Mouse (Mus musculus) small intestine, adult 2 months (tissue): ENCODE results near the gene Degs2. TPM values are rescaled to one million over a fixed set of nuclear protein-coding genes. Genes with fewer than 3 reads are reported as not detected.

Source experiments
- H3K27ac ChIP-seq: fragments of 200-500 bp; 2 replicates; pipeline ENCODE4 v1.5.1; 2012; ENCODE audit warnings: low read depth, low read length, control low read depth, inconsistent platforms; ENCODE audit not compliant: insufficient read depth
- H3K27me3 ChIP-seq: fragments of 200-500 bp; 2 replicates; pipeline ENCODE4 v1.6.1; 2012; ENCODE audit warnings: mild to moderate bottlenecking, moderate library complexity, low read length, inconsistent platforms; ENCODE audit not compliant: control insufficient read depth, insufficient read depth
- H3K36me3 ChIP-seq: fragments of 200-500 bp; 2 replicates; pipeline ENCODE4 v1.6.1; 2012; ENCODE audit warnings: mild to moderate bottlenecking, low read length, control low read depth, inconsistent platforms; ENCODE audit not compliant: control insufficient read depth, insufficient read depth
- H3K4me1 ChIP-seq: fragments of 200-500 bp; 2 replicates; pipeline ENCODE4 v1.6.1; 2012; ENCODE audit warnings: low read length, inconsistent platforms, mixed read lengths; ENCODE audit not compliant: control insufficient read depth, insufficient read depth, insufficient read length
- H3K4me3 ChIP-seq: fragments of 200-500 bp; 2 replicates; pipeline ENCODE4 v1.5.1; 2012; ENCODE audit warnings: low read depth, mild to moderate bottlenecking, control low read depth, inconsistent platforms, low read length, moderate library complexity
- CTCF ChIP-seq: fragments of 200-500 bp; IDR thresholded peaks from 2 replicates; pipeline ENCODE4 v1.5.1; 2012; ENCODE audit warnings: low read depth, mild to moderate bottlenecking, control low read depth, inconsistent platforms, low read length, moderate library complexity, mixed read lengths; ENCODE audit not compliant: insufficient replicate concordance, insufficient read length; ENCODE audit errors: extremely low read depth
- POLR2A ChIP-seq: fragments of 200-500 bp; IDR thresholded peaks from 2 replicates; pipeline ENCODE4 v1.6.1; 2012; ENCODE audit warnings: low read depth, mild to moderate bottlenecking, control low read depth, inconsistent platforms, low read length, moderate library complexity
- WGBS: fragments of 180-500 bp; shearing (Covaris S2); methylation state at CpG from one replicate; pipeline ENCODE4 v1.1.7; 2018; 5-methylcytosine and 5-hydroxymethylcytosine counted together
- polyA plus RNA-seq: library from polyadenylated mRNA; depleted of rRNA; stranded (reverse); fragments of >200 nt; gene quantifications from 2 replicates; pipeline ENCODE4 v1.2.3, GENCODE M21; 2012

Gene Degs2
- polyA plus RNA-seq, 1 experiment = 406 TPM

GRCm38 (mm10) chr12:108700037-108700436, 2.1 kb downstream of the Degs2 start:
- no peaks in the 10 kb centered on the region for H3K27me3 ChIP-seq
- peak overlapping the region; percentile 75 for H3K4me3 ChIP-seq
- WGBS = 24% methylated on average over 5 of the region's 5 CpGs
- H3K27ac ChIP-seq = peak overlapping the region; percentile 99
- H3K36me3 ChIP-seq = peaks cover 5% of the 10 kb centered on the region
- no peak for TF ChIP-seq CTCF
- TF ChIP-seq POLR2A = no peak
- peaks cover 31% of the 10 kb centered on the region for H3K4me1 ChIP-seq

DNA sequence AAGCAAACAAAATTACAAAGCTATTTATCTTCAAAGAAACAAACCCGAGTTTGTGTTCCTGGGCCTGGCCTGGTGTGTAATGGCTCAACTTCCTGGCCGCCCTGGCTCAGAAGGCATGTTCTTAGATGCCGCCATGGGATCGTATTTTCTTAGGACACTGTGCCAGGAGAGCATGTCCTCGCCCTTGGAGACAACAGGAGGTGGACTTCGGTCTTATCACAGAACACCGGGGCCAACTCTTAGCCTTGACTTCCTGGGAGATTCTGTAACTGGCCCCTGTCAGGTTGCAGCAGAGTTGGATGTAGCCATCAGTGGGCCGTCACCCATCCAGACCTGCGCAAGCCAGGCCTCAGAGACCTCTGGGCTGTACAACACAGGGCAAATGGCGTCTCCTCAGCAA, 2.5 kb downstream of the Degs2 start:
- Histone ChIP-seq H3K4me3 (peak overlapping the region; percentile 75), H3K27me3 (no peaks in the 10 kb centered on the region), H3K4me1 (peaks cover 34% of the 10 kb centered on the region), H3K36me3 (peaks cover 5% of the 10 kb centered on the region), H3K27ac (peak overlapping the region; percentile 99)
- 26% methylated on average over 10 of the region's 10 CpGs for WGBS
- no peak for TF ChIP-seq CTCF
- peak; percentile 27; the same call in 1 of the 2 replicates for TF ChIP-seq POLR2A

DNA sequence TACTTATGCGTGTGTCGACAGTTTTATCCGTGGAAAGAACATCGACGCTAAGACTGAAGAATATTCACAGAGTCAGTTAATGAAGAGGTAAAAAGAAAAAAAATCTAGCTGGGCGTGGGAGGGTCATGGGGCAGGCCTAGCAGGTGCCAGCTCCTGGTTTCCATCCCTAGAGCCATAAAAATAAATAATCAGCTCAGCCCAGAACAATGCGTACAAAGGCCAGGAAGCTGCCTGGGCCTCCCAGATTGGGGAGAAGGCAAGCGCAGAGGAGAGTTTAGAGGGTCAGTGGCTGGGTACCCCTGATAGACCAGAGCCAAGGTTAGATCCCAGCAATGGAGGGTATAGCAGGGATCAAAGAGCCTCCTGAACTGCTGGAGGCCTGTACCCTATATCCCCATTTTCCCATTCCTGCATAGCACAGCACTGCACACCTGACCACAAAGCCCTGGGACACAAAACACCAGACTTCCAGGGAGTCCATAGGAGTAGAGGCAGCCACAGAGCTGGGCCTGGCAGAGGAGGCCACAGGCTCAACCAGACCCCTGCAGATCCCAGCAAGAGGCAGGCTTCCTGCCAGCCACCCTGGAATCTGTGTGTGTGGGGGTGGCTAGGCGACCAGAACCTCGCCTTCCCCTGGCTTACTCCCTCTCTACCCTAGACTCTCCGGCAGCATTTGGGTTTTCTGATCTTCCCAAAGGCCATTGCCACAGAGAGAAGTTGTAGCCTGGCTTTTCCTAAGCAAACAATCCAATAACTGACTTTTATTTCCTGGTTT, 3.2 kb downstream of the Degs2 start:
- H3K27ac ChIP-seq = peak overlapping the region; percentile 99
- no peaks in the 10 kb centered on the region for H3K27me3 ChIP-seq
- peaks cover 5% of the 10 kb centered on the region for H3K36me3 ChIP-seq
- peak overlapping the region; percentile 51 for H3K4me3 ChIP-seq
- 29% methylated on average over 11 of the region's 11 CpGs for WGBS
- peaks cover 37% of the 10 kb centered on the region for H3K4me1 ChIP-seq
- TF ChIP-seq POLR2A = peak; percentile 39; the same call in 1 of the 2 replicates
- TF ChIP-seq CTCF = no peak

DNA sequence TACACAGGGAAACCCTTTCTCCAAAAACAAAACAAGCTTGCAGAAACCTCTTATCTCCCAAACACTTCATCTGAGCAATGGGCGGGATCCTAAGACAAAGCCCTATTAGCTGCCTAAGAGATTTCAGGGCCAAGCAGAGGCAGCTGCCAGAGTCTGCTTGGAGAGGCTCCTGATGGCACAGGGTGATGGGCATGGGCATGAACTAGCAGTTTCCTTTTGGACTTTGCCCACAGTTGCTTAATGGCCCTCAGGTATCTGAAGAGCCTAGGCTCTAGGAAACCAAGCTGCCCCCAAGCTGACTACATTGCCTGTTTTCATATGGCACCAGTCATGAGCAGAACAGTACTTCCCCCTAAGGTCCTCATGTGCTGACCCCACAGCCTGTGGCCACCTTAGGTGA, 7.9 kb downstream of the Degs2 start:
- H3K27ac ChIP-seq = peak overlapping the region; percentile 99

DNA sequence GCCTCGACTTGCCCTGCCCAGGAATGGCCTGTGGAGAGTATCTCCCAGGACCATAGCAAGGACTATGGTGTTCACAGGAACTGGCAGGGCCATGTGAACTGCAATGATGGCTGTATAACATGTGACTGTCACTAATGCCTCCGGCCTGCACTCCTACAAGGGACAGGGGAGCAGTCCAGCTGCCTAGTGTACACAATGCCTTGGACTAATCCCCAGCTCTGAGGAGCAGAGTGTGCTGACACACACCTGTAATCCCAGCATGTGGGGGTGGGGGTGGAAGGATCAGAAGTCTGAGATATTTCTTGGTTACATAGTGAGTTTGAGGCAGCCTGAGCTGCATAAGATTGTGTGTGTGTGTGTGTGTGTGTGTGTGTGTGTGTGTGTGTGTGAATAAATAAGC, 8.5 kb downstream of the Degs2 start:
- TF ChIP-seq CTCF (no peak), POLR2A (no peak)
- H3K27me3 ChIP-seq = no peaks in the 10 kb centered on the region
- H3K27ac ChIP-seq = peak overlapping the region; percentile 74
- 13% methylated on average over 2 of the region's 2 CpGs for WGBS
- no peak overlapping the region for H3K4me3 ChIP-seq
- peaks cover 68% of the 10 kb centered on the region for H3K4me1 ChIP-seq
- H3K36me3 ChIP-seq = peaks cover 21% of the 10 kb centered on the region

More for the DNA sequence above, 7.9 kb downstream of the Degs2 start:
- peaks cover 68% of the 10 kb centered on the region for H3K4me1 ChIP-seq
- 23% methylated on average over 1 of the region's 1 CpGs for WGBS
- peaks cover 19% of the 10 kb centered on the region for H3K36me3 ChIP-seq
- TF ChIP-seq CTCF (no peak), POLR2A (no peak)
- peak overlapping the region; percentile 40; the same call in 1 of the 2 replicates for H3K4me3 ChIP-seq
- H3K27me3 ChIP-seq = no peaks in the 10 kb centered on the region

DNA sequence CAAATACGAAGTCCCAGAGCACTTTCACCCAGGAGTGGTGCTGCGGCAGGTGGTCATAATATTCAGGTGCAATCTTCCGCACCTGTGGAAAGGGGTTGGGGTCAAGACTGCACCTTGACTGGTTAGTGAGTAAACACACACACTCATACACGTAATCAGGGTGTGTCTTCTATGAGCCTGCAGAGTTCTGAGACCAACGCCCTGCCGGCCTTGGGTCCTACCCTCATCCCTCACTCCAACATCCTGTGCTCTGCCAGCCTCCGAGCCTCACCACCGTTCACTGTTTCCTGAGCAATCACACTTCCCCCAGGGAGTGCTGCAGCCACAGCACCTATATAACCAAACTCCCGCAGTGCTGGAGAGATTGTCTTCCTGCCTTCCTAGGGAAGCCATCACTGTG, 11.6 kb downstream of the Degs2 start:
- H3K36me3 ChIP-seq = peaks cover 35% of the 10 kb centered on the region
- peak overlapping the region; percentile 9; the same call in 1 of the 2 replicates for H3K4me3 ChIP-seq
- peak overlapping the region; percentile 97 for H3K27ac ChIP-seq
- H3K27me3 ChIP-seq = no peaks in the 10 kb centered on the region
- WGBS = 27% methylated on average over 9 of the region's 9 CpGs
- TF ChIP-seq CTCF = no peak
- no peak for TF ChIP-seq POLR2A
- H3K4me1 ChIP-seq = peaks cover 71% of the 10 kb centered on the region

GRCm38 (mm10) chr12:108689167-108689566, 12.9 kb downstream of the Degs2 start:
- peak overlapping the region; percentile 97 for H3K27ac ChIP-seq
- H3K4me3 ChIP-seq = no peak overlapping the region
- H3K36me3 ChIP-seq = peaks cover 45% of the 10 kb centered on the region
- TF ChIP-seq CTCF (peak; percentile 69; the same call in 1 of the 2 replicates), POLR2A (0 out of 2 replicates have a peak, but pooled peaks have one; percentile 10)
- WGBS = 24% methylated on average over 9 of the region's 9 CpGs
- H3K27me3 ChIP-seq = no peaks in the 10 kb centered on the region
- peaks cover 61% of the 10 kb centered on the region for H3K4me1 ChIP-seq
